Mouse (Mus musculus) granulocyte monocyte progenitor cell, adult 5-6 weeks (primary cell): ENCODE data around the gene Slc29a1. TPM values are rescaled to one million over a fixed set of nuclear protein-coding genes. Genes with fewer than 3 reads are reported as not detected.
A peak's percentile ranks its signal among the peaks of the same experiment; 100 is the strongest.

Source experiments
- ATAC-seq: replicated peaks from 2 replicates; pipeline ENCODE4 v1.8.0; 2016; ENCODE audit warnings: mild to moderate bottlenecking, moderate TSS enrichment, inconsistent platforms; ENCODE audit not compliant: poor library complexity, severe bottlenecking
- total RNA-seq, 2 experiments: library from RNA; stranded (forward) in 1 of 2; stranded (reverse) in 1 of 2; fragments of 200-712, 200-1000 nt in 1 of 2; fragments of >200 nt in 1 of 2; fragmentation: Nextera tagmentation in 1 of 2; gene quantifications; 2 replicates each; pipeline ENCODE4 v1.2.3; 2014 to 2017

Gene Slc29a1
- total RNA-seq, 2 experiments from 2014 or later = 53.2 to 60.7 TPM

GRCm38 (mm10) chr17:45538394-45538793, 61.0 kb downstream of the Slc29a1 start:
- no peak for ATAC-seq

- peak; percentile 62 for ATAC-seq
Measured at GRCm38 (mm10) chr17:45536264-45536663, 63.1 kb downstream of the Slc29a1 start.

Other genes with a start within 250 kb of the Slc29a1 start
- 61.9 and 82.9 TPM in 2 replicates for gene Cdc5l, start 165.9 kb downstream of the Slc29a1 start, total RNA-seq (2014; fragmentation: Nextera tagmentation)
- gene Cdc5l, start 165.9 kb downstream of the Slc29a1 start, total RNA-seq (2017) = 118 and 137 TPM in 2 replicates
- not detected in 2 replicates for gene Spats1, start 124.2 kb downstream of the Slc29a1 start, total RNA-seq (2014; fragmentation: Nextera tagmentation)
- 0.10 TPM in 1 of 2 replicates, not detected in the other for gene Spats1, start 124.2 kb downstream of the Slc29a1 start, total RNA-seq (2017)
- 5.5 and 7.3 TPM in 2 replicates for gene Aars2, start 92.8 kb downstream of the Slc29a1 start, total RNA-seq (2014; fragmentation: Nextera tagmentation)
- gene Aars2, start 92.8 kb downstream of the Slc29a1 start, total RNA-seq (2017) = 8.3 and 12.1 TPM in 2 replicates
- not detected in 2 replicates for gene Tcte1, start 76.2 kb downstream of the Slc29a1 start, total RNA-seq (2014; fragmentation: Nextera tagmentation)
- not detected in 2 replicates for gene Tcte1, start 76.2 kb downstream of the Slc29a1 start, total RNA-seq (2017)
- gene Tmem151b, start 49.9 kb downstream of the Slc29a1 start, total RNA-seq (2014; fragmentation: Nextera tagmentation) = not detected in 2 replicates
- not detected in 2 replicates for gene Tmem151b, start 49.9 kb downstream of the Slc29a1 start, total RNA-seq (2017)
- gene Nfkbie, start 43.9 kb downstream of the Slc29a1 start, total RNA-seq (2014; fragmentation: Nextera tagmentation) = 4.6 and 7.8 TPM in 2 replicates
- gene Nfkbie, start 43.9 kb downstream of the Slc29a1 start, total RNA-seq (2017) = 4.9 and 6.0 TPM in 2 replicates
- 88.5 and 124 TPM in 2 replicates for gene Slc35b2, start 35.7 kb downstream of the Slc29a1 start, total RNA-seq (2014; fragmentation: Nextera tagmentation)
- gene Slc35b2, start 35.7 kb downstream of the Slc29a1 start, total RNA-seq (2017) = 39.3 and 77.1 TPM in 2 replicates
- gene Hsp90ab1, start 26.3 kb downstream of the Slc29a1 start, total RNA-seq (2014; fragmentation: Nextera tagmentation) = 1,977 and 2,073 TPM in 2 replicates
- gene Hsp90ab1, start 26.3 kb downstream of the Slc29a1 start, total RNA-seq (2017) = 2,383 and 2,522 TPM in 2 replicates
- gene Mymx, start 2.5 kb upstream of the Slc29a1 start, total RNA-seq (2014; fragmentation: Nextera tagmentation) = not detected in 2 replicates
- not detected in 2 replicates for gene Mymx, start 2.5 kb upstream of the Slc29a1 start, total RNA-seq (2017)
- gene Capn11, start 59.7 kb upstream of the Slc29a1 start, total RNA-seq (2014; fragmentation: Nextera tagmentation) = 0.26 TPM in 1 of 2 replicates, not detected in the other
- 0.69 TPM in 1 of 2 replicates, not detected in the other for gene Capn11, start 59.7 kb upstream of the Slc29a1 start, total RNA-seq (2017)
- gene Mrpl14, start 86.7 kb upstream of the Slc29a1 start, total RNA-seq (2014; fragmentation: Nextera tagmentation) = 81.2 and 91.4 TPM in 2 replicates
- 10.6 and 36.8 TPM in 2 replicates for gene Mrpl14, start 86.7 kb upstream of the Slc29a1 start, total RNA-seq (2017)
- gene Tmem63b, start 87.3 kb upstream of the Slc29a1 start, total RNA-seq (2014; fragmentation: Nextera tagmentation) = 4.0 and 7.5 TPM in 2 replicates
- gene Tmem63b, start 87.3 kb upstream of the Slc29a1 start, total RNA-seq (2017) = 3.4 and 5.6 TPM in 2 replicates
- not detected in 2 replicates for gene 1600014C23Rik, start 134.2 kb upstream of the Slc29a1 start, total RNA-seq (2014; fragmentation: Nextera tagmentation)
- gene 1600014C23Rik, start 134.2 kb upstream of the Slc29a1 start, total RNA-seq (2017) = not detected in 2 replicates